Mouse (Mus musculus): ENCODE measurements around the gene Glul. TPM values are rescaled to one million over a fixed set of nuclear protein-coding genes. Genes with fewer than 3 reads are reported as not detected.

Gene Glul
- total and polyA plus RNA-seq, 2 experiments from 2014 or later: 81.8 to 256 TPM

- no peaks in the 10 kb centered on the region for H3K36me3 ChIP-seq (replicated peaks; ENCODE audit: control insufficient read depth, insufficient read depth, low read length)
- no peak for DNase-seq (ENCODE audit: low spot score)
- H3K27me3 ChIP-seq (ENCODE audit: control insufficient read depth, insufficient read depth, low read length): no peaks in the 10 kb centered on the region
- no peaks in the 10 kb centered on the region for H3K4me1 ChIP-seq (ENCODE audit: control insufficient read depth, insufficient read depth)
- no peak overlapping the region for H3K27ac ChIP-seq (ENCODE audit: low read depth)
- TF ChIP-seq CTCF (IDR thresholded peaks at IDR 0.05; ENCODE audit: low read depth) (no peak), EP300 (IDR thresholded peaks at IDR 0.05; ENCODE audit: low read depth) (no peak)
- no peak overlapping the region for H3K4me2 ChIP-seq (ENCODE audit: low read depth, low read length)
- no peak for ATAC-seq (ENCODE audit: insufficient read depth, low read depth)
- whole genome bisulfite sequencing: 72% methylated on average over 6 of the region's 6 CpGs
- H3K9me3 ChIP-seq (replicated peaks; ENCODE audit: control insufficient read depth, low read length): no peaks in the 10 kb centered on the region
- H3K4me3 ChIP-seq (ENCODE audit: low read depth, low read length): no peak overlapping the region
- H3K9ac ChIP-seq (replicated peaks; ENCODE audit: low read depth, low read length): no peak overlapping the region
These were observed 54.1 kb downstream of the Glul start for GRCm38 (mm10) chr1:153953797-153954196.

- no peak for DNase-seq (ENCODE audit: low spot score)
- TF ChIP-seq CTCF (IDR thresholded peaks at IDR 0.05; ENCODE audit: low read depth): no peak
- no peak for TF ChIP-seq EP300 (IDR thresholded peaks at IDR 0.05; ENCODE audit: low read depth)
- Histone ChIP-seq H3K27ac (ENCODE audit: low read depth) (no peak overlapping the region), H3K27me3 (ENCODE audit: control insufficient read depth, insufficient read depth, low read length) (no peaks in the 10 kb centered on the region), H3K4me1 (ENCODE audit: control insufficient read depth, insufficient read depth) (0 out of 2 replicates have a peak, but pooled peaks cover 9% of the 10 kb centered on the region), H3K9me3 (replicated peaks; ENCODE audit: control insufficient read depth, low read length) (no peaks in the 10 kb centered on the region), H3K36me3 (replicated peaks; ENCODE audit: control insufficient read depth, insufficient read depth, low read length) (no peaks in the 10 kb centered on the region), H3K4me3 (ENCODE audit: low read depth, low read length) (no peak overlapping the region), H3K9ac (replicated peaks; ENCODE audit: low read depth, low read length) (no peak overlapping the region), H3K4me2 (ENCODE audit: low read depth, low read length) (no peak overlapping the region)
- no peak for ATAC-seq (ENCODE audit: insufficient read depth, low read depth)
- 45% methylated on average over 1 of the region's 1 CpGs for WGBS
These were observed 58.1 kb downstream of the Glul start for GRCm38 (mm10) chr1:153957850-153958249.

Small RNA genes lying within 50 kb of the gene (microRNA-seq; reads per million reads assigned to microRNA genes)
- 19.3 reads per million, percentile 37 among the genes with 10 or more reads in this experiment for gene Mir8114

Other genes starting within 250 kb of the Glul start
- 0.08 TPM in 1 of 2 replicates, not detected in the other for gene Rgs8, start 246.9 kb upstream of the Glul start, total RNA-seq (2014; rRNA removed; ENCODE audit: low replicate concordance)
- gene Rgs8, start 246.9 kb upstream of the Glul start, polyA plus RNA-seq (2015; fragmentation: Nextera tagmentation; extraction: Ambion mirVana): 0.03 and 0.05 TPM in 2 replicates
- 0.89 and 1.8 TPM in 2 replicates for gene Rgs16, start 159.6 kb upstream of the Glul start, total RNA-seq (2014; rRNA removed; ENCODE audit: low replicate concordance)
- gene Rgs16, start 159.6 kb upstream of the Glul start, polyA plus RNA-seq (2015; fragmentation: Nextera tagmentation; extraction: Ambion mirVana): 2.2 and 3.0 TPM in 2 replicates
- 31.4 and 31.9 TPM in 2 replicates for gene Rnasel, start 150.5 kb upstream of the Glul start, total RNA-seq (2014; rRNA removed; ENCODE audit: low replicate concordance)
- 17.4 and 22.1 TPM in 2 replicates for gene Rnasel, start 150.5 kb upstream of the Glul start, polyA plus RNA-seq (2015; fragmentation: Nextera tagmentation; extraction: Ambion mirVana)
- gene Rgsl1, start 55.8 kb upstream of the Glul start, total RNA-seq (2014; rRNA removed; ENCODE audit: low replicate concordance): not detected in 2 replicates
- gene Rgsl1, start 55.8 kb upstream of the Glul start, polyA plus RNA-seq (2015; fragmentation: Nextera tagmentation; extraction: Ambion mirVana): not detected in 2 replicates
- gene Teddm1b, start 25.6 kb upstream of the Glul start, total RNA-seq (2014; rRNA removed; ENCODE audit: low replicate concordance): not detected in 2 replicates
- gene Teddm1b, start 25.6 kb upstream of the Glul start, polyA plus RNA-seq (2015; fragmentation: Nextera tagmentation; extraction: Ambion mirVana): 0.10 TPM in 1 of 2 replicates, not detected in the other
- gene Teddm1a, start 8.2 kb upstream of the Glul start, total RNA-seq (2014; rRNA removed; ENCODE audit: low replicate concordance): not detected in 2 replicates
- gene Teddm1a, start 8.2 kb upstream of the Glul start, polyA plus RNA-seq (2015; fragmentation: Nextera tagmentation; extraction: Ambion mirVana): not detected in 2 replicates
- not detected in 2 replicates for gene Teddm2, start 284 bp downstream of the Glul start, total RNA-seq (2014; rRNA removed; ENCODE audit: low replicate concordance)
- gene Teddm2, start 284 bp downstream of the Glul start, polyA plus RNA-seq (2015; fragmentation: Nextera tagmentation; extraction: Ambion mirVana): 0.33 and 0.41 TPM in 2 replicates